Mouse (Mus musculus): ENCODE measurements around the gene Usp21.

Usp21 gene

DNA sequence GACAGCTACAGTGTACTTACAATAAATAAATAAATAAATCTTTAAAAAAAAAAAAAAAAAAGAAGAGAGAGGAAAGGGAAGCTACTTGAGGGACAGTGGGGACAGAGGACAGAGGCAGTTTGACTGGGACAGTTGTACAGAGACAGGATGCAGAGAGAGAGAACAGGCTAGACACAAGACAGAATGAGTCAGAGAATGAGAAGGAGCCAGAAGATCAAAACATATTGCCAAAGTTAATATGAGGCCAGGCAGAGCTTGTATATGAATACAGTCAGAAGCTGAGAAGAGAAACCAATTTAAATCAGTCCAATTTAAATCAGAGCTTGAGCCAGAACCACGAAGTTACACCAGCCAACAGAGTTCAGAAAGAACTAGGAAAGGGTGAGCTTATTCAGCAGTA lies 19.4 kb downstream of the Usp21 start:
- DNase-seq (ENCODE audit: low read depth, low spot score): no peak

DNA sequence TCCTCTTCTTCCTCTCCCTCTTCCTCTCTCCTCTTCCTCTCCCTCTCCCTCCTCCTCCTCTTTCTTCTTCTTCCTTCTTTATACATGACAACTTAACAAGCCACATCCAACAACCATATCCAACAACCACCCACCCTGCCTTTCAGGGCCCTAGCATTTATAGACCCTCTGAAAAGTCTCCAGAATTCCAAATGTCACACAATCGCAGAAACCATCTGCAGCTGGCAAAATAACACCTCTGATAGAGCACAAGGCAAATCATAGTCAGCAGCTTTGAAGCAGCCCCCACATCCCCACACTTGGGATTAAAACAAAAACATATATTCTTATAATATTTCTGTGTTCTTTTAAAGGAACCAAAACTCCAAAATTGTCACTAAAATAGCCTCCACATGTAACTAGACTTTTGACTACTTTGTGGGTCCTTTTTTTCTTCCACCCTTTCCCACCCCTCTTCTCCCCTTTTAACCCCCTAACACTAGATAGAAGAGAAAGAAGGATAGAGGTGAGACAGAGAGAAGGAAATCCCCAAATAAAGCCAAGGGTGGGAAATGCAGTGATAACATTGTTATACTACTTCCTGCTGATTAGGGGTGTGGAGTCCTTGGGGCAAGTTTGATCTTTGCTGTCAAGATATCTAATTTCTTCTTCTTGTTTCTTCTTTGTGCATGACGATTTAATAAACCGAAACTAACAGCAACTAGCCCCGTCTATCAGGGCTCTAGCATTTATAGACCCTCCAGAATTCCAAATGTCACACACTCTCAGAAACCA lies 21.6 kb downstream of the Usp21 start:
- DNase-seq (ENCODE audit: low read depth, low spot score): no peak

DNA sequence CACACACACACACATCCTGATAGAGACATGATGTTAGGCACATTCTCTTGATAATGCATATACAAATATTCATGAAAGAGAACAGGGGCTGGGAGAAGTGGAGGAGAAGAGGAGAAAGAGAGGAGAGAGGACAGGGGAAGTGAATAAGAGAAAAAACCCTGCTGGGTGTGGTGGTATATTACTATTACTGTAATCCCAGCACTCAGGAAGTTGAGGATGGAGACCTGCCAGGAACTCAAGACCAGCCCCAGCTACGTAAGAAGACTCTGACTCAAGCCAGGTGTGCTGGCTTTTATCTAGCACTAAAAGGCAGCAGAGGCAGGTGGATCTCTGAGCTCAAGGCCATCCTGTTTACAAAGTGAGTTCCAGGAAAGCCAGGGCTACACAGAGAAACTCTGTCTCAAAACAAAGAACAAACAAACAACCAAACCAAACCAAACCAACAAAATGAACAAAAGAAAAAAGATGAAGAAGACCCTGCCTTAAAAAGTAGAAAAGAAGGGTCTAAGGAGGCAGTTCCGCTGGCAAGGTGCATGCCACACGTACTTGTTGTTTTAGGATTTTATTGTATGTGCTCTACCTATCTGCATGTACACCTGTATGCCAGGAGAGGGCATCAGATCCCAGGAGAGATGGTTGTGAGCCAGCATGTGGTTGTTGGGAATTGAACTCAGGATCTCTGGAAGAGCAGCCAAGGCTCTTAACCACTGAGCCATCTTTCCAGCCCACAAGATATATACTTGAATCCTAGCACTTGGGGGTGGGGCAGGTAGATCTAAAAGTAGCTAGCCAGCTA lies 23.9 kb downstream of the Usp21 start:
- no peak for DNase-seq (ENCODE audit: low read depth, low spot score)

DNA sequence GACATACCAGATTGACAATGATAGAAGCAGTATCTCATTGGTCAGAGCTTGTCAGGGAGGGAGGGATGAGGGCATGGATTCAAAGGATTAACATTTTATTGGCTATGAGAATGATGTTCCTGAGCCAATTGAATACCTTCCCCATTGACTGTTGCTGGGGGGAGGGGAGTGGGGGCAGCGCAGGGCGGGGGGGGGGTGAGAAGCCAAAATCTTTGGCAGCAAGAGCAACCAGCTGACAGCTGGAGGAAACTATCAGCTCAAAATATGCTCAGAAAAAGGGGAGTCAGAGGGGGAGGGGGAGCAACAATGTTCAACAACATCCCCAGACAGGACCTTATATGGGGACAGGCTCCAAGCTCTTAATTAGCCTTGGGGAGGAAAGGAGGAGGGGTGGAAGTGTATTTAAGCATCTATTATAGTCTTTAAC lies 24.6 kb downstream of the Usp21 start:
- peak; percentile 68 for DNase-seq (ENCODE audit: low read depth, low spot score)

DNA sequence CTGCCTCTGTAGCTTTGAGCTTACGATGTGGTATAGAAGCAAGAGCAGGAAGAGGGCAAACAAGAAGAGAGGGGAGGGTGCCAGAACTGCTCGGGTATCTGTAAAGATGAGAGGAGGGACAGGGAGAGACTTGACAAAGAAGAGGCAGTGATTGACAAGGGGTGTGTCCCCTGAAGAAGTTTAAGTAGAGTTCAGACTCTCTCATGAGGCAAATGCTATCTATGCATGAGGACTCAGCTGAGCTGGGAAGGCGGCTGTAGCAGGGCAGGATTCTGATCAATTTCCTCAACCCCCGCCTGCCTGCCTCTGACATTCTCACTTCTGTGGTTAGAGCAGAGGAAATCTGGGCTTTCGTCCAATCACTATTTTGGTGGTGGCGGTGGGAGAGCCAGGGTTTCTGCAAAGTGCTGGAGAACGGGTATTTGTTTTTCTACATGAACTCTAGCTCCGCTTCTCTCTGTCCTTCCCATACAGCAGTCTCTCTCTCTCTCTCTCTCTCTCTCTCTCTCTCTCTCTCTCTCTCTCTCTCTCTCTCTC lies 25.1 kb downstream of the Usp21 start:
- peak; percentile 70 for DNase-seq (ENCODE audit: low read depth, low spot score)

DNA sequence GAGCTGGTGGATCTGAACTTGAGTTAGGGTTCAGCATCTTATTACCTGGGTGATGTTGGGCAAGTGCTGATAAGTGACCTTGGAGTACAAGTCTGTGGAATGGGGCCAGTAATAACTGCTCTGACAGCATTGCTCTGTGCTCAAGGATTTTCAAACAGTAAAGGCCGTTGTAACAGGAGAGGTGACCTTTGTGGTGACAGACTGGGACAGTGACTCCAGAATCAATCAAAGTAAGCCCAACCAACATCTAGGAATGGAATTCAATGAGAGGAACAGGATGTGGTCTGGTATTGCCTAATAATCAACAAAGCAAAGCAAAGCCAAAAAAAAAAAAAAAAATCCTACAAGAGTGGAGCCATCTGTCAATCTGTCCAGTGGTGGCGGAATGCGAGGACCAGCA lies 27.5 kb downstream of the Usp21 start:
- no peak for DNase-seq (ENCODE audit: low read depth, low spot score)

DNA sequence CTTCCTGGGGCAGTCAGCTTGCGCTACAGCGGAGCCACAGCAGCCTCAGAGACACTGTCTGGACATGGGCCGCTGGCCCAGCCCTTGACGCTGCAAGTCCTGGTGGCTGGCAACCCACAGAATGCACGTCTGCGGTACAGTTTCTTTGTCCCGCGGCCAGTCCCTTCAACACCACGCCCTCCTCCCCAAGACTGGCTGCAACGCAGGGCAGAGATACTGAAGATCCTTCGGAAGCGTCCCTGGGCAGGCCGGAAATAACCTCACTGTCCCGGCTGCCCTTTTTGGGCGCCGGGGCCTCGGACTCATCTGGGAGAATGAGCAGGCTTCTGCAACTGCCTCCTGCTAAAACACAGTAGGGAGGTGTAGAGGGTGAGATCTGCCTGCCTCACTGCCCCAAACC lies 28.9 kb downstream of the Usp21 start:
- DNase-seq (ENCODE audit: low read depth, low spot score): no peak

DNA sequence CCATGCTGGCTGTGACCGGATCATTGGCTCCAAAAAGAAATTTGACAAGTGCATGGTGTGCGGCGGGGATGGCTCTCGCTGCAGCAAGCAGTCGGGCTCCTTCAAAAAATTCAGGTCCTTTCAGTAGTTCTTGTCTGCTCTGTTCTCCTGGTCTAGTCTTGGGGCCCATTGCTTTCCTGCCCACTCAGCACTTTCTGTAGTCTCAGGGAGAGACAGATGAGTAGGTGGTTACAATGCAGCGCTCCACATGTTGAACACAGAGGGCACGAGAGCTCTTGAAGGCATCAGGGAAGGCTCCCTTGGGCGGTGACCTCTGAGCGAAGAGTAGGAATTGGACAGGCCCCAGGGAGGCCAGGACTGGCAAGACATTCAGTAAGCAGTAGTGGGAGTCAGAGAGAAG lies 30.0 kb downstream of the Usp21 start:
- DNase-seq (ENCODE audit: low read depth, low spot score): no peak

DNA sequence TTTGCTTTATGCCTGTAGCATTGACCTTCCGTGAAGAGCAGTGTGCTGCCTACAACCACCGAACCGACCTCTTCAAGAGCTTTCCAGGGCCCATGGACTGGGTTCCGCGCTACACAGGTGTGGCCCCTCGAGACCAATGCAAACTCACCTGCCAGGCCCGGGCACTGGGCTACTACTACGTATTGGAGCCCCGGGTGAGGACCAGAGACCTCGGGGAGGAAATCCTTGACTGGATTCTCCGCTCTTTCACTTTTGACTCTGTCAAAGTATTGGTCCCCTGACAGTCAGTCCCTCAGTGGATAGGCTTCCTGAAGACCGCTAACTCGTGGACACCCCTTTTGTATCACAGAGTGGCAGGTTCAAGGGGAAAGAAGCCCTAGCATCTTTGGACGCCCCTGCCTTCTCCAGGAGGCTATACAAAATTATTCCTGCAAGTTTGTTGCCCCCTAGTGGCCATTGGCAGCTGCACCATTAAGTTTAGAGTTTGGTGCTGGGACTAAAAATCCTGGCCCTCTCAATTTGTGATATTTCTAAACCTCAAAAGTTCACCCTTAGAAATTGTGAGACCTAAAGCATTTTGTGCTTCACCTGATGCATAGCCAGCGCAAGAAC lies 30.7 kb downstream of the Usp21 start:
- DNase-seq (ENCODE audit: low read depth, low spot score): peak; percentile 62

DNA sequence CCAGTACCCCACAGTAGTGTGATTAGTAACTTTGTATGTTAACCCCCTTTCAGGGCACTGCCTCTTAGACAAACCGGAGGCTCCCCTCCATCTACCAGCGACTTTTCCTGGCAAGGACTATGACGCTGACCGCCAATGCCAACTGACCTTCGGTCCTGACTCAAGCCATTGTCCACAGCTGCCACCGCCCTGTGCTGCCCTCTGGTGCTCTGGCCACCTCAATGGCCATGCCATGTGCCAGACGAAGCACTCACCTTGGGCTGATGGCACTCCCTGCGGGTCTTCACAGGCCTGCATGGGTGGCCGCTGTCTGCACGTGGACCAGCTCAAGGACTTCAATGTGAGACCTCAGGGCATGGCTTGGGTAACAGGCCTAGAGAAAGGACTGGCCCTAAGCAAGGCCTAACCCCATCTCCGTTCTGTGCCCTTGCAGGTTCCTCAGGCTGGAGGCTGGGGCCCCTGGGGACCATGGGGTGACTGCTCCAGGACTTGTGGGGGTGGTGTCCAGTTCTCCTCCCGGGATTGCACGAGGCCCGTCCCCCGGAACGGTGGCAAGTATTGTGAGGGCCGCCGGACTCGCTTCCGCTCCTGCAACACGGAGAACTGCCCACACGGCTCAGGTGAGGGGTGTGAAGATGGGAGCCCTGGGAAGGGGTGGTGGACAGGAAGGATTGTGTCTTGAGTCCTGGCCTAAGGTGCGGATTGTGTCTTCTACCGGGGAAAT lies 31.5 kb downstream of the Usp21 start:
- no peak for DNase-seq (ENCODE audit: low read depth, low spot score)

DNA sequence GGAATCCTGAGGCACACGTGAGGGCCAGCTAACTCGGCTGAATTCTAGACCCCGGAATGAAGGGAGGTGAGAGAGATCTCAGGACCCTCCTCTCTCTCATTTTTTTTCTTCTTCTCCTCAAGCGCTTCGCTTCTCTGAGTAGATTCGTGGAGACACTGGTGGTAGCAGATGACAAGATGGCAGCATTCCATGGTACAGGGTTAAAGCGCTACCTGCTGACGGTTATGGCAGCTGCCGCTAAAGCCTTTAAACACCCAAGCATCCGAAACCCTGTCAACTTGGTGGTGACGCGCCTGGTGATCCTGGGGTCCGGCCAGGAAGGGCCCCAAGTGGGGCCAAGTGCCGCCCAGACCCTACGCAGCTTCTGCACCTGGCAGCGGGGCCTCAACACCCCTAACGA lies 35.4 kb downstream of the Usp21 start:
- DNase-seq (ENCODE audit: low read depth, low spot score): no peak

DNA sequence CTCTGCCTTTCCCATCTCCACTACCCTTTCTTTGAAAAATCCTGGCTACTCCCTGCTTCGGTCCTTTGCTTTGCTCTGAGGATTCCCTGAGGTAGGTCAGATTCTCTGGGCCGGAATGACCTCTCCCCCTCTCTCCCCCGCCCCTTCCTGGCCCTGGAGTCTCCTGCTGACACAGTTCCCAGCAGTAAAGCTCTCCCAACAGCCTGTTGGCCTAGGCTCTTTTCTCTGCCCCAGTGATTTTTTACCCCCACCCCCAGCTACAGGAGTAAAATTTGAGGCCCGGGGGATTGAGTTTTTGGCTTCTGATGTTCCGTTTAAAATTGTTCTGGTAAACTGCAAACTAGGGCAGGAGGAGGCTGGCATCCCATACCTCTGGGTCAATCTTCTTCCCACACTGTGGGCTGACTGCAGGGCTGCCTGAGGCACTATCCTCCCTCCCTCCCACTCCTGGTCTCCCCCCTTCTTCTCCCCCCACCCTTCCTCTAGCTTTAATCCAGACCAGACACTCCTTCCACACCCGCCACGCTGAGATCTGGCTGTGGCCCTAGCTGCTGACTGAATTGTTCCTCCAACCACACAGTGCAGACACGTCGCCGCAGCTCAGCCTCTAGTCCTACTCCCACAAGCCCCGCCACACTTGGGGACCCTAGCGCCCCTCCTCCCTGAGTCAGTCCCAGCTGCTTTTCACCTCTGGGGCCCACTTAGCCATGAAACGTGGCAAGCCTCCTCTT lies 36.0 kb downstream of the Usp21 start:
- DNase-seq (ENCODE audit: low read depth, low spot score): no peak

DNA sequence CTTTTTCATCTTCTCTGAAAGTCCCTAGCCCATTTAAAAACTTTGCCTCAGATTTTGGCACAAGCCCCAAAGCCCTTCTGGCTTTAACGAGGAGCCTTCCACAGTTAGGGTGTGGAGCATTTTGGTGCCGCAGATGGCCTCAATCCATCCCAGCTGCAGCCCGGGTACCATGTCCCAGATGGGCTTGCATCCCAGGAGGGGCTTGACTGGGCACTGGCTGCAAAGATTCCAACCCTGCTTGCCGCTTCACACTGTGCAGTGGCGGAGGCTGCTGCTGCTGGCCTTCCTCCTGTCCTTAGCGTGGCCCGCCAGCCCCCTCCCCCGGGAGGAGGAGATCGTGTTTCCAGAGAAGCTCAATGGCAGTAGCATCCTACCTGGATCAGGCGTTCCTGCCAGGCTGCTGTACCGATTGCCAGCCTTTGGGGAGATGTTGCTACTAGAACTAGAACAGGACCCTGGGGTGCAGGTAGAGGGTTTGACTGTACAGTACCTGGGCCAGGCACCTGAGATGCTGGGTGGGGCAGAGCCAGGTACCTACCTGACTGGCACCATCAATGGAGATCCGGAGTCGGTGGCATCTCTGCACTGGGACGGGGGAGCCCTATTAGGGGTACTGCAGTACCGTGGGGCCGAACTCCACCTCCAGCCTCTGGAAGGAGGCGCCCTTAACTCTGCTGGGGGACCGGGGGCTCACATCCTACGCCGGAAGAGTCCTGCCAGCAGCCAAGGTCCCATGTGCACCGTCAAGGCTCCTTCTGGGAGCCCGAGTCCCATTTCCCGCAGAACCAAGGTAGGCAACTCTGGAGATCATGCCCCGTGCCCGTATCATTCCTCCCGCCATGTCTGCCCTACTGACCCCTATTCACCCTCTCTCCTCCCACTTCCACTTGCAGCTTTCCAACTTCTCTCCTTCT lies 36.9 kb downstream of the Usp21 start, which contains the start of gene Ndufs2:
Ndufs2 (minus strand) TSS at position 709 of the 914 bp plus-strand sequence.
- no peak for DNase-seq (ENCODE audit: low read depth, low spot score)

DNA sequence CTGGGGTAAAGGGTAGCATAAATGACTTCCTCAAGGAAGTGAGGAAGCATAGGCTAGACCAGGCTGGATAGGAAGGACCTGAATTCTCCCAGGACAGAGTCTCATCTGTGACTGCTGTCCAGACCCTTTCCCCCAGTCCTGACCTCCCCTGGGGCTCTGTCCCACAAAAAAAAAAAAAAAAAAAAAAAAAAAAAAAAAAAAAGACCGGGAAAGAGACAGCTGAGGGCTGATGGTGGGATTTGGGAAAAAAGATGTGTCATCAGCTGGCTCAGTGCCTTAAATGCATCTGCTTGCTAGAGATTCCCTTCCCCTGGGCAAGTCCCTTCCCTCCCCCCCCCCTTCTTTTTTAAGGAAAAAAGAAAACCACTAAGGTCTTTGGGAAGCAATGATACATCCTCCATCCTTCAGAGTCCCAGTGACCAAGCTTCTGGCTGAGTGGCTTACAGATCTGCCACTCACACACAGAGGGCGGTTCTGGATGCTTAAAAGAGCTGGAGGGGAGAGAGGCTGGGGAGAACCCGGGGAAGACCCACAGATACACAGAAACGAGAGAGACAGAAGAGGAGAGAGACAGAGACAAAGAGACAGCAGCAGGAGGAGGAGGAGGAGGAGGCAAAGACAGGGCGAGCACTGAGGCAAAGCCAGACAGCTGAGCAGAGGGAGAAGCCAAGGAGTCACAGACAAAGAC lies 37.7 kb downstream of the Usp21 start, which contains the start of gene Adamts4:
Adamts4 (plus strand) TSS at position 509 of the 688 bp plus-strand sequence.
- DNase-seq (ENCODE audit: low read depth, low spot score): no peak

DNA sequence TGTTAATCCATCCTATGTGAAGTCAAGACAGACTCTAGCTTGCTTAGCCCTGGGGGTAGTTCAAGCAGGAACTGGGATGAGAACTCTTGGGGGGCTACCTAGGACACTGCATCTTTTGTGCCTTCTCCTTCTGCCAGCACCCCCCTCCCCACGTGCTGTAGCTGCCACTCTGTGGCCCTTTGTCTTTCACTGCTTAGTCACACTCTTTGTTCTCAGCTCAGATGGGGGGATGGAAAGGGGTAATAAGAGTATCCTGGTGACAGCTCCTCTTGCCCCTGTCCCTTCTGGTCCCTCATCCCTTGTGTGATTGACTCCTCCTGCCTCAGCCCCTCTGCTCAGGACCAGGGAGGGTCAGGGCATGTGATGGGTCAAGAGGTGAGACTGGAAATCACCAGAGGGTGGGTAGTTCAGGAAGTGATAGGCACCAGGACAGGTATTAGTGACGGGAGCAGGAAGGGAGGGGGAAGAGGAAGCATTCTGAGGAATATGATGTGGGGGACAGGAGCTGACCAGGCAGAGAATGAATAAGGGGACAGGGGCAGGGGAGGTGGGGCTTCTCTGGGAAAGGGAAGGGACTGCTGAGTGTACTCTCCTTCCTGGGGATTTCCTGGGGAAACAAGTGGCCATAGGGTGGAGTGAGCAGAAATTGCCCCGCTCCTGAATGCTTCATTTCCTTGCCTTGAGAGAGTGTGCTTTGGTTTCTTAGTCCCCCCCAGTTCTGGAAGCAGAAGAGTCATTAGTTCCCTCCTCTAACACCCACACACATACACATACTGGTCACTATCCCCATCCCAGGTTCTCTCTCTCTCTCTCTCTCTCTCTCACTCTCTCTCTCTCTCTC lies 39.2 kb downstream of the Usp21 start:
- no peak for DNase-seq (ENCODE audit: low read depth, low spot score)

DNA sequence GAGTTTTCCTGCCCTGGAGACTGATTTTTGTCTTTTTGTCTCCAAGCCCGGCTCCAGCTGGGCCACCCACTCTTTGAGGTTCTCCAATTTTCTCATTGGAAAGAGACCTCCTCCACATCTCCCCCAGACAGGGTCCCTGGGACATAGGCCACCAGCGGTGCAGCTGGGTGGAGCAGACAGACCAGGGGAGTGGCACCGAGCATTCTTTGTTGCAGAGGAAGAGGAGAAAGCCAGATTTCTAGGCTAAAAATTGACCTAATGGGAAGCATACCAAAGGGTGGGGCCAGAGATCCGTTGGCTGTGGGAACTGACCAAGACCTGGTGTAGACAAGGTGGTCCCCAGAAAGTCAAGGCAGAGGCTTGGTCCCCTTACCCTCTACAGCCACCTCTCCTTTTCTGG lies 39.9 kb downstream of the Usp21 start:
- no peak for DNase-seq (ENCODE audit: low read depth, low spot score)

DNA sequence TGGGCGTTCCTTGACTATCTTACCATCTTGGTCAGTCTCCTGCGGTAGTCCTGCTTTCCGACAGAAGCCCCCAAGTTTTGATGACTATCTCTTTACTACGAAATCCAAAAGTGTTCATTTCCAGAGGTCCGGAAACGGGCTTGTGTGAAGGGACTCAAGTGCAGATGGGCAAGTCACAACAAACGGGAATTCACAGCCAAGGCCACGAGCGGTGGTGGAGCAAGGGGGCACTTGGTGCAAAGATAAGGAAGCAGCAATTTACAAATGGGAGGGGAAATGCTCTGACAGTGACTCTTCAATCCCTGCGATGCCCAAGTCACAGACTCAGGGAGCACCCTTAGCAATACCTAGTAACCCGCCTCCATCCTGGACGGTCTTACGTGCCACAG lies 40.3 kb downstream of the Usp21 start:
- DNase-seq (ENCODE audit: low read depth, low spot score): no peak
